Mouse (Mus musculus) heart, adult 18-20 months (tissue): ENCODE data around the gene Adprh. TPM values are rescaled to one million over a fixed set of nuclear protein-coding genes. Genes with fewer than 3 reads are reported as not detected.
A peak's percentile ranks its signal among the peaks of the same experiment; 100 is the strongest.
"Not testable (repeated sequence)": the region's sequence is repeated elsewhere in the genome, so short reads cannot be mapped to it uniquely, and the experiment has no call there.

Experiments
- DNase-seq, 2 experiments: peaks; one replicate each; pipeline ENCODE4 v3.0.0; 2021 to 2022; ENCODE audit warnings: mixed read lengths in 1 of 2
- total RNA-seq, 2 experiments: library from RNA; stranded (reverse); gene quantifications; 2 replicates each; pipeline ENCODE4 v1.2.3; 2021

The Adprh gene
- total RNA-seq, 2 experiments from 2014 or later: 25.6 to 26.8 TPM

DNA sequence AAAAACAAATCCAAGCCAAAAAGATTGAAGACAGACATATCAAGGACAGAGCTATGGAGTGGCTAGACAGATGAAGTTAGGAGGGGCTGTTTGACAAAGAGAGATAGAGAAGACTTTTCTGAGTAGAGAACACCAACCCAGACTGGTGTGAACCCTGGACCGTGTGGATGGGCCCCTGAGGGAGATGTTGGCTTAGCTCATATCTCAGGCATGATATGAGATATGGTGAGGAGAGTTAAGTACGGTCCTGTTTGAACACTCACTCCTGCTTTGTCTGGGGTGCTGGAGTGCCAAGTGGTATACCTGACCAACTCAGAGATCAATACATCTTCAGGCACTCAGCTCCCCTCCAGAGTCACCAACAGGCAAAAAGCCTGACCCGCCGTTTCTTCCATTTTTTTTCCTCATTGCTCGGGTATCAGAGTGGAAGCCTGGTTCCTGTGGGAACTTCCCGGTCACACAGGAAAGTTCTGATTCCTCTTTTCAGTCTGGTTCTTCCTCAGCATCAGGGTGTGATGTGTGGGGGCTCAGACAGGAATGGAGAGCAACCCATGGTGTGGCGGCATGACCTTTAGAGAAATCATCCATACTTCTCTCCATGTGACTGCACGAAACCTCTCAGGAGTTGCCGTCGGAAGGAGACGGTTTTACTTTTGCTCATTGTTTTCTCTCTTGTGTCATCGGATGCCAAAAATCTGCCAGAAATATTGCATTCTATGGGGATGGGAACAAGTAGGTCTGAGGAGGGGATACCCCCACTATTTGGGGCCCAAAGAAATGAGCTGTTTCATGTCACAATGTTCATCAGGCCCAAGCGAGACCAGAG lies 14.8 kb upstream of the Adprh start:
- no peak for DNase-seq

DNA sequence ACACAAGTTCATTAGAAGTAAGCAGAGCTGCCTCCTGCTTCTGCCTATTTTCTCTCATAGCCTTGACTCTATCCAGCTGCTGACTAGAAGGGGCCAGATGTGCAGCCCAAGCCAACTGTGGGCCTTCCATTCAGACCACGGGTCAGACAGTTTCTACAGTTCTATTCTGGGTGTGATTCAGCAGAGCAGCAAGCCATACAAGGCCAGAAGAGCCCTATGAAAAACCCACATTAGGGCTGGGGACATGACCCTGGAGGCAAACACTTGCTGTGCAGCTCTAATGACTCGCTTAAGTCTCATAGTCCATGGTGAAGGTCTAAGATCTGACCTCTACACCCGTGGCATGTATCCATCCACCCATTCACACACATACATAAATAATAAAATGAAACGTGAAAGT lies 13.6 kb upstream of the Adprh start:
- DNase-seq: no peak

DNA sequence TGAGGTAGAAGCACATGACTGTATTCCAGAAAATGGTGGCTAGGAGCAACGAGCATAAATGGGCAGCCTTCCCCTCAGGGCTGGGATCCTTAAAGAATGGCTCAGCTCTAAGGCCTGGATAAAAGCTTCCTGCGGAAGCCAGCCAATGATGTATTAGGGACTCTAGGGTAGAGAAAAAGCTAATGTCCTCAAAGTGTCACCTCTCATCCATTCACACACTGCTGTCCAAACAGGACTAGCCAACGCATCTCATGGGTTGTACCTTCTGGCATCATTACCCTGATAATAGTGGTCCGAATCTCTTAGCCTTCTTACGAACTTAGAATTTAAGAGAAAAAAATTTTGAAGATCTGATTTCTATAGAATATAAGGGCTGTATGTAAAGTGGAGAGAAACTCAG lies 10.8 kb upstream of the Adprh start:
- DNase-seq: no peak

DNA sequence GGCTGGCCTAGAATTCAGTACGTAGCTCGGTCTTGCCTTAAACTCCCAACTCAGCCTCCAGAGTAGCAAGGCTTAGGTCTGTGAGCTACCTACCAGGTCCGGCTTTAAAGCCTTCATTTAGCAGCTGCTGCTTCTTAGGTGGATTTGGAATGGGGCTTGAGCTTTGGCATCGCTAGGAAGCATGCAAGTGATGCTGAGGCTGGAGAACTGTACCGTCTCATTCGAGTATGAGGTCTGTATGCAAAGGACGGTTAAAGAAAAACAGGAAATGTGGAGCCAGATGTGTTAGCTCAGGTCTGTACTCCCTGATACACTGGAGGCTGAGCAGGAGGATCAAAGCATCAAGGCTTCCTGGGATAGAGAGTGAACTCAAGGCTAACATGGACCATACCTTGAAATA lies 9.7 kb upstream of the Adprh start:
- DNase-seq: no peak

DNA sequence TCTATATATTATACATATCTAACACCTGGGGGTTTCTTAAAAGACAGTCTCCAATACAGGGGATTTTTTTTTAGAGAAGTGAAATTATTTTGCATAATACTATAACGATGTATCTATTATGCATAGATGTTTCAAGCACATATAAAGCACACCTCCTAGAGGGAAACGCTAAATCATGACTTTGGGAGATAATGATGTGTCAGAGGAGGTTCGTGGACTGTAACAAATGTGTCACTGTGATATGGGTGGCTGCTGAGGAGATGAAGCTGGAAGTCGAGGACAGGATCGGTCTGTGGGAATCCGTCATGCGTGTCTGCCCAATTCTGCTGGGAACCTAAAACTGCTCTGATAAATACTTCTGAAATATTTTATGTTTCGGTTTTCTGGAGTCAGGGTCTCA lies 9.2 kb upstream of the Adprh start:
- no peak for DNase-seq

DNA sequence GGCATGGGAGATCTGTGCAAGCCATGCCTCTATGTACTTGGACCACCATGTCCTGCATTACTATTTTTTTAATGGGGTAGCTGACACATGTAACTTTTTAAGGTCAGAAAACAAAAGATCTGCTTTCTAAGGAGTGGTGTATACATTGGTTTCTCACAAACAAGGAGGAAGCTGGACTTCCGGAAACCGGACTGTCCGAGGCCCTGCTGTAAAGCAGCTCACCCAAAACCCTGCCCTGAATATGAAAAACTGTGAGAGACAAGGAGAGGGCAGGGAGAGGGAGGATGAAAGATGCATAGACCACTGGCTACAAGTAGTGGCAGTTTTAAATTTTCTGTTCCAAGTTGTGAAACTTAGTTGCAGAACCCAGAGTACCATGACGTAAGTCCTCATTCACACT lies 7.5 kb upstream of the Adprh start:
- no peak for DNase-seq

DNA sequence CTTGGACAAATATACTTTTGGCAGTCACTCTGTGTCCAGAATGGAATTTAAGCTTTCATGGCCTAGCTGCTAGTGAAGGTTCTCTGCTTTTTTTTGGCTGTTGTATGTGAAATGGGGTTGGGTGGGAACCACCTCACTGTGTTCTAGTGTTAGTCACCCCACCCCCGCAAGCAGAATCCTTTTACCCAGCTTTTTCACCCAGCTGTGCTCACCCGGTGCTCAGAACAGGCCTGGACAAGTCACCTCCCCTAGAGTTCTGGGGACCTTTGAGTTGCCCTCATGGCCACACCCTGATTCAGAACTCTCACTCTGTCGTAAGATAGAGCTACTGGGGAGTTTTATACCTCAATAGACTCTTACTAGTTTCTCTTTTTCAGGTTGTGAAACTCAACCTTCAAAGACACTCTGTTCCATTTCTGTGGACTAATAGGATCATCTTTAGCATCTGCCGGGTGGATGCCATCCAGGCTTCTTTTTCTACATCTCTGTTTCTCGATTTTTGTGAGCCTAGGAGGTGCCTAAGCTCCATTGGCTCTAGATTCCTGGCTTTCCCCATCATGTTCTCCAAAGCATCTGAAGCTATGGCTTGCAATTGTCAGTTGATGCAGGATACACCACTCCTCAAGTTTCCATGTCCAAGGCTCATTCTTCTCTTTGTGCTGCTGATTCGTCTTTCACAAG lies 6.2 kb upstream of the Adprh start:
- DNase-seq: peak; percentile 27 to 53

DNA sequence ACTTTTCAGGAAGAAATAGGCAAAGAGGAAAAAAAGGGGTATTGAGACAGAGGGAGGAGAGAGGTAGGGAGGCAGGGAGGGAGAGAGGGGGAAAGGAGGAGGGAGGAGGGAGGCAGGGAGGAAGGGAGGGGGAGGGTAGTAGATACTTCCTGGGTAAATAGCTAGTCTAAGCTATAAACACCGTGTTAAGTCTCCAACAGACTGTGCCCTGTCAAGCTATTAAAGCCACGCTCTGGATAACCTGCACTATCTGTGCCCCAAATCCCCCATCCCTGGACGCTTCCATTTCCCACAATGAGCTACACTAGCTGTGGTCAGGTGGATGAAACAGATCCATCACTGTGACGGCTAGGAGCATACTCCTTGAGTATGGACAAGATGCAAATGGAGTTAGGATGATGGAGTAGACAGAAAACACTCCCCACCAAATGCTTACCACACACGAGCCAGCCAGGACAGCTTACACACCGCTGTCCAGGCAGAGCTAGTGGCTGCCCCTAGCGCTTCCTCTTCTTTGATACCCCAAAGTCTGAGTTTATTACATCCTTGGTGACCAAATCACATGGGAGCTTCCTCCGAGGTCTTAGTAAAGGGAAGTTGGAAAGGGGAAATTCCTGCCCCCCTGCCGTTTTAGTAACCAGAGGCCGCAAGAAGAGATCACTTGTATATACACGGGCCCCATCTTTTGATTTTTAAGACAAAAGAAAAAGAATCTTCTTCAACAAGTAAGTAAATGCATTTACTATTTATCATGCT lies 4.5 kb upstream of the Adprh start:
- DNase-seq: peak in 1 of 2 experiments; percentile 48

DNA sequence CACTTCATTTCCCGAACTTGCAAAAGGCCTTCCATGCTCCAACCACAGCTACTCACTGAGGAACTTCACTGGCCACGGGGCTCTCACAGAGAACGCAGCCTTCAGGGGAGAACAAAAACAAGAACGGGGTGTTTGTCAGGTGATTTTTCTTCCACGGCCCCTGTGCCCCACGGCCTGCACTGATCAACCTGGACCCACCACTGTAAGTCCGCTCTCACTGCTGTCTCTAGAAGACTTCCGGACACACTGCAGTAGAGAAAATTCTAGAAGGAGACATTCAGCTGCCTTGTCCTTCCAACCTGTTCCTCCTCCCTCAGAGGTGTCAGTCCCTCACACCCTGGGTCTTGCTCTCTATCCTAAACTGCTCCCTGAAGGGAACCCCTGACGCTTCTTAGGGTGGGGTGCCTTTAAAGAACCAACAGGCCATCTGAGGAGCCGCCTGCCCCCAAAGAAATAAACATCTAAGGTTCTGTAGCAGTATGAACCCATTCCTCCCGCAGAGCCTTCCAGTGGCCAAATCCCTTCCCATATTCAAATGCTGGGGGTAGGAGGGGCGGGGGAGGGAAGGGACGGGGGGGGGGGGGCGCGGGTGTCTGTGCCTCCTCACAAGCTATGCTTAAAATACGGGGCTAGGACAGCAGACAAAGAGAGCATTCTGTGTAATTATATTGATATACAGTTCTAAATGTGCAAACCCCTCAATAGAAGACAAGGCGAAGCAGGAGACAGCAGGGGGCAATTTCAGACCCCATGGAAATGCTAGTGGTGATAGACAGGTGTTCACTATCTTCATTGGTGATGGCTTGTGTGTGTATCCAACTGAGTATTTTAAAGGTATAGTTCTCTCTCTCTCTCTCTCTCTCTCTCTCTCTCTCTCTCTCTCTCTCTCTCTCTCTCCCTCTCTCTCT lies 3.3 kb upstream of the Adprh start, which contains the start of gene Cd80:
TSS of gene Cd80 (plus strand) at position 51 of the 908 bp plus-strand sequence.
- DNase-seq: no peak

DNA sequence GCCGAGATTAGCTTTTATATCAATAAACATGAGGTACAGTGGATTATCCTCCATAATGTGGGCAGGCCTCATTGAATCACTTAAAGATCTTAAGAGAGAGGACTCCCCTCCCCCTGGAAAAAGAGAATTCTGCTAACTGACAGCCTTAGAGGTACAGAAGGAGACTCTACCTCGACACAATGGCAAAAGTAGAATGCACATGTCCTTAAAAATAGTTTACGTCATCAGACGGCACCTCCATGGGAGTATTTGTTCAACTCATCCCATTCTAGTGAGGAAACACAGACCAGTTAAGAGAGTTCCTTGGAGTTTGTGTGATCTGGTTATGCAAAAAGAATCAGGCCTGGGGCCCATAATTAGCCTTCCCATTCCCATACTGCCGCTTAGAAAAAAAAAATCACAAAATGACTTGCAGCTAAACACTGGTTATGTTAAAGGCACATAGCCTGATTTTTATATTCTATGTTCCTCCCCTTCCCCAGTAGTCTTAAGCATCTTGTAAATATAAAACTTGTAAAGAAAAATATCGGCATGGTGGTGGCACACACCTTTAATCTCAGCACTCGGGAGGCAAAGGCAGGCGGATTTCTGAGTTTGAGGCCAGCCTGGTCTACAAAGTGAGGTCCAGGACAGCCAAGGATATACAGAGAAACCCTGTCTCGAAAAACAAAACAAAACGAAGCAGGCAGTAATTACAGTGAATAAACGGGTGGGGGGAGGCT lies 2.2 kb upstream of the Adprh start:
- DNase-seq: no peak

DNA sequence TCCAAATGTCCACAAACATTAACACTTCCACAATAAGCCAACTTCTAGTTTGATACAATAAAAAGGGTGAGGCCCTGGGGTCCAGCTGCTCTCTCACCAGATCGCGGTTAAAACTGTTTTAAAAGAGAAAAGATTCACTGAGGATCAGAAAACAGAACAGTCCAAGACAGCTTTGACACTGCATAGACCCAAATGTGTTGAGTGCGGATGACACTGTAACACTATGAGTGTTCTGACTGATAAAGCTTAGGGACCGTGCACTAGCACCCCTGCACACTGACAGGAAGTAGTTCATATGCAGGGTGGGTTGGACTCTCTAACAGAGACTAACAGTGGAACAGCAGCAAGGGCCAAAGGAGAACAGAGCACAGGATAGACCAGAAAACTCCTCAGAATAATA lies 1.4 kb upstream of the Adprh start:
- no peak for DNase-seq

DNA sequence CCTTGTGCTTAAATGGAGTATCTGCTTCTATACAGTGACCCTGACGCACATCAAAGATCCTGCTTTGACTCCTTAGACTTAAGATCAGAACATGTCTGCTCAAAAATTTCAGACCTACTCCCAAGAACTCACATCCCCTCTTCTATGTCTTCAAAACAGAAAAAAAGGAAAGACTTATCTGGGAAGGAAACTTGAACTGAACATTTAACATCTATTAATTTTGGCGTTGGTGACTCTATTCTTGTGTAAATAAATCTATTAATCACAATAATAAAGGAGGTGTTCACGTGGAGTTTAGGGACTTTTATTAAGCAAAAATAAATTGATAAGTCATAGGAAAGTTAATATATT lies 675 bp upstream of the Adprh start:
- no peak for DNase-seq

DNA sequence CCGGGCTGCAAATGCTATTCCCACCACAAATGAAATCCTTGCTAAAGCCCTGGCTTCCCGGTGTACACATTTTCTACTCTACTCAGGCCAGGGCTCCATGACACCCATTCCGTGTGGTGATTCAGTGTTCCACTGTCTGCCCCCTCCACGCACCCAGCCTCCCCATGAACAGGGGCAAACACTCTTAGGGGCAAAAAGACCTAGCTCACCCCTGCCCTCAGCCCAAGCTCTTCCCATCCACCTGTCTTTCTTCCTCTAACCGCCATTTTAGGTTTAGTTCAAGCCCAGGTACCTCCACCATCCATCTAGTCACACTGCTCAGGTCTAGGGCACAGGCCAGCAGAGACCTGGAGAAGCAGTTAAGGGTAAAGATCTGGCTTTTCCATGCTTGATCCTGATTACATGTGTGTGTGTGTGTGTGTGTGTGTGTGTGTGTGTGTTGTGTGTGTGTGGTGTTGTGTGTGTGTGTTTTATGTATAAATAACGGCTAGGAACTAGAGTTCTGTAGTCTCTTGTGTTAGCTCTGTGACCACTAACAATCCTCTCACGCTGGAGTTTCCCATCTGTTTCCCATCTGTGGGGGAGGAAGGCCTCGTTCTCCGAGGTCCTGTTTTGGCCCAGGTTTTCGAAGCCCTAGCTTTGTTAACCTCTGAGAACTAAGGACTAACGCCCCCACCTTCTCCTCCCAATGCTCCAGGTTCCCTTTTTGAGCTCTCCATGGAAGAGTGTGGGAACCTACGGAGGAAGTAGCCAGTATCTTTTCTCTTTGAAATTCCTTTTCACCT lies 890 bp downstream of the Adprh start:
- DNase-seq: no peak

DNA sequence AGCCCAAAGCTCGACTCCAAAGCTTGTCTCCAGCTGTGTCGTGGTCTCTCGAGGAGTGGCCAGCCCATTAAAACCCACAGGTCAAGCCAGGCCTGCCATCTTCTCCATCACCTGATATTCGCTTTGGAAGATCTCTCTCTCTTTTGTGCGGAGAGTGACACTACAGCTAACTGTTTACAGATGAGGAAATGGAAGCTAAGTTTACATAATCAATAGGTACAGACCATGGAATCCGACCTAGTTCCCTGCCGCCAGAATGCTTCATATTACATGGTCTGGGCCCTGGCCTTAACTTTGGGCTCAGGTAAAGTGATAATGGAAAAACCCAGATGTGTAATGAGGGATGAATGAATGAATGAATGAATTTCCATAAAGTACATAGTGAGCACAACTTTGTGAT lies 1.8 kb downstream of the Adprh start:
- no peak for DNase-seq

DNA sequence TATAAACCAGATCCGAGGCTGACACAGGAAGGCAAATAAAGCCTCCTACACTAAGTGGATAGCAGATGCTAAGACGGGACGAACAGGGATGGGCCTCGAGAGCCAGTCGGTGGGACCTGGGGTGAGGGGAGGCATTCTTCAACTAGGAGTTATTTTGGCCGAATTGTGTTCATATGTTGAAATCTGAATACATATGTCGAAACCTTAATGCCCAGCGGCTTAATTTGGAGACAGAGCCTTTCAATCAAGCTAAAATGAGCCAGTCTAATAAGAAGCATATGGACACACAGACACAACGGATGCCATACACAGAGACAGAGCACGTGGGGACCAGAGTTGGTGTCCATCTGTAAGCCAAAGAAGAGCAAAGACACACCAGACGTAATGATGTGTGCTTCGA lies 4.0 kb downstream of the Adprh start:
- no peak for DNase-seq

DNA sequence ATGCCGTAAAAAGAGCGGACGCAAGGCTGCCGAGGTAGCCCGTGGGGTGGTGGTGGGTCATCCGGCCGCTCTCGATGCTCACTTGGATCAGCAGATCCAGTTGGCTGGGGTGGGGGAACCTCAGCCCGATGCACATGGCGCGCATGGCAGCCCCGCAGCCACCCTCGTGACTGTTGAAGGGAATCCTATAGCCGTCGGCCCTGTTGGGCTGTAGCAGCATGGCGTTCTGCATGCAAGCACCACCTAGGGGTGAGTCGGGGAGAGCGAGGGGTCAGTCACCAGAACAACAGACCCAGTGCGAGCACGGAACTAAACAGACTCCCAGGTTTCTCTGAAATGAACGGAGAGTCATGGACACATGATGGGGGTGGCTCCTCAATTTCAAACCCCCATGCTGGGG lies 5.1 kb downstream of the Adprh start:
- no peak for DNase-seq

DNA sequence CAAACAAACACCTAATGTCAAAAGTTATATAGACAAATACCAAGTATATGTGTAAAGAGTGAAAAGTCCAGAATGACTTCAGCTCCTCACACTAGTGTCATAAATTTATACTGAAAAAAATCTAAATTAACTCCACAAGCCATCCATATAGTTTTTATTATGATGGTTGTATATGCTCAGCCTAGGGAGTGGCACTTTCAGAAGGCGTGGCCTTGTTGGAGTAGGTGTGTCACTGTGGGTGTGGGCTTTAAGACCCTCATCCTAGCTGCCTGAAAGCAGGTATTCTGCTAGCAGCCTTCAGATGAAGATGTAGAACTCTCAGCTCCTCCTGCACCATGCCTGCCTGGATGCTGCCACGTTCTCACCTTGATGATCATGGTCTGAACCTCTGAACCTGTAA lies 6.4 kb downstream of the Adprh start:
- DNase-seq: not testable (repeated sequence)

DNA sequence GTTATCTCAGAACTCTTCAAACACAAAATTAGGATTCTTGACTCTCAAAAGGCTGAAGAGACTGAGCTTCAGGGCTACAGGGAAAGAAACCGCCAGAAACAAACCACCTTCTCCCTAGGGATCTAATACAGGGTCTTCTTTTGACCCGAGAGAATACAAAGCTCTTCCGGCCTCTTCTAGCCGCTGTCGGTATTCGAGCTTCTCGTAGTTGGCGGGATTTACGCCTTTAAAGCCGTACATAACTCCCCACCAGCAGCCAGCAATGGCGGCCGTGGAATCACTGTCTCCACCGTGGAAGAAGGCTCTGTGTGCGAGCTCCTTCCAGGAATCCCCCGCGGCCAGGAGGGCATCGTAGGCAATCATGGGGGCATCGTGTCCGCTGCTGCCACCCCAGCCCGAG lies 6.9 kb downstream of the Adprh start:
- no peak for DNase-seq

DNA sequence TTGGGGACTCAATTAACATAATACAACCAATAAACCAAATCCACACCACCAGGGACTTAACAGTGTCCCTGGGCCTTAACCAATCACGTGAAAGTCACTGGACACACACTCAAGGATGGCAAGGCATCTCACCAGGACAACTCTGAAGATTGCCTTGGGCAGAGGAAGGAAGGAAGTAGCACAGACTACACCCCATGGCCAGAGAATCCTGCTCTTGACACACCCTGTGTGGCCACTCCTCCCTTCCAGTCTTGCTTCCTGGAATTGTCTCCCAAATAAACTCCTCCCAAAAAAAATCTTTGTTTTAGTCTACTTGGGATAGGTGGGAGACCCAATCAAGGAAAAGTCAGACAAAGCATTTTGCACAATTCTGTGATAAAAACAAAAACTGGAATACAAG lies 7.5 kb downstream of the Adprh start:
- no peak for DNase-seq

DNA sequence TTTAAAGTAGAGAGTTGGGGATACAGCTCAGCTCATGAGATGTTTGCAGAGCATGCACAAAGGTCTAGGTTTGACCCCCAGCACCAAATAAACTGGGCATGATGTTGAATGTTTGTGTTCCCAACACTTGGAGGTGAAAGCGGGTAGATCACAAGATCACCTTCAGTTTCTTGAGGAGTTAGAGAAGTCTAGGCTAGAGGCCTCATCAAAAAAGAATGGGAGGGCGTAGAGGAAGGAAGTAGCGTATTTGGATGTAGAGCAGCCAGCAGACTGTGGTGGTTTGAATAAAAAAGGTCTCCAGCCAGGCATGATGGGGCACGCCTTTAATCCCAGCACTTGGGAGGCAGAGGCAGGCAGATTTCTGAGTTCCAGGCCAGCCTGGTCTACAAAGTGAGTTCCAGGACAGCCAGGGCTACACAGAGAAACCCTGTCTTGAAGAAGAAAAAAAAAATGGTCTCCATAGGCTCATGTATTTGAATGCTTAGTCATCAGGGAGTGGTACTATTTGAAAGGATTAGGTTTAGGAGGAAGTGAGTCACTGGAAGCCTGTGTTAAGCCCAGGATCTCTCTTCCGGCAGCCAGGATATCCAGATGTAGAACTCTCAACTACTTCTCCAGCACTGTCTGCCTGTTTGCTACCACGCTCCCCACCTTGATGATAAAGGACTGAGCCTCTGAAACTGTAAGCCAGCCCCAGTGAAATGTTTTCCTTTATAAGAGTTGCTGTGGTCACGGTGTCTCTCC lies 8.6 kb downstream of the Adprh start:
- DNase-seq: no peak
